Mouse (Mus musculus) forebrain, postnatal 0 days (tissue): Measurements from ENCODE around the gene D6Wsu163e. TPM values are rescaled to one million over a fixed set of nuclear protein-coding genes. Genes with fewer than 3 reads are reported as not detected.

Experiments used
- ATAC-seq: fragments of 200-750 bp; cut with Nextera tagmentation; 2 replicates; pipeline ENCODE4 v1.8.0; 2017; ENCODE audit warnings: mild to moderate bottlenecking, moderate library complexity
- DNase-seq: peaks from one replicate; pipeline ENCODE4 v3.0.0-alpha.2; 2015
- H3K27ac ChIP-seq: fragments of 300-500 bp; sonication (generic); 2 replicates; pipeline ENCODE4 v1.5.1; 2014; ENCODE audit warnings: low read depth, mild to moderate bottlenecking, antibody characterized with exemption, low read length, moderate library complexity, mixed read lengths
- H3K27me3 ChIP-seq: fragments of 300-500 bp; sonication (generic); 2 replicates; pipeline ENCODE4 v1.6.1; 2014; ENCODE audit warnings: mild to moderate bottlenecking, low read length, mixed read lengths; ENCODE audit not compliant: insufficient read depth
- H3K36me3 ChIP-seq: fragments of 300-500 bp; sonication (generic); 2 replicates; pipeline ENCODE4 v1.6.1; 2014; ENCODE audit warnings: mild to moderate bottlenecking, moderate library complexity; ENCODE audit not compliant: insufficient read depth
- H3K4me1 ChIP-seq: fragments of 300-500 bp; sonication (generic); 2 replicates; pipeline ENCODE4 v1.6.1; 2014; ENCODE audit warnings: antibody characterized with exemption; ENCODE audit not compliant: insufficient read depth
- H3K4me2 ChIP-seq: fragments of 300-500 bp; sonication (generic); 2 replicates; pipeline ENCODE4 v1.6.1; 2014; ENCODE audit warnings: low read depth, mild to moderate bottlenecking, moderate library complexity
- H3K4me3 ChIP-seq: fragments of 300-500 bp; sonication (generic); 2 replicates; pipeline ENCODE4 v1.5.1; 2014; ENCODE audit warnings: low read depth, low read length, mixed read lengths
- H3K9ac ChIP-seq: fragments of 300-500 bp; sonication (generic); 2 replicates; pipeline ENCODE4 v1.6.1; 2014; ENCODE audit warnings: mild to moderate bottlenecking
- H3K9me3 ChIP-seq: fragments of 300-500 bp; sonication (generic); 2 replicates; pipeline ENCODE4 v1.6.1; 2016; ENCODE audit warnings: low read length
- CTCF ChIP-seq: sonication (generic); IDR thresholded peaks from 2 replicates; pipeline ENCODE4 v1.5.1; 2016; ENCODE audit warnings: antibody characterized with exemption, control low read depth, low read depth
- WGBS: fragments of 180-500 bp; shearing (Covaris S2); extraction: QIAGEN DNeasy Blood & Tissue Kit; methylation state at CpG from one replicate; pipeline ENCODE4 v1.1.7; 2014; 5-methylcytosine and 5-hydroxymethylcytosine counted together
- polyA plus RNA-seq: library from polyadenylated mRNA; unstranded; fragments of >200 nt; fragmentation: Nextera tagmentation; extraction: Ambion mirVana; gene quantifications from 2 replicates; pipeline ENCODE4 v1.2.1, GENCODE M21; 2015
- total RNA-seq: library from RNA; depleted of rRNA; stranded (reverse); fragments of >200 nt; gene quantifications from 2 replicates; pipeline ENCODE4 v1.2.3, GENCODE M21; 2014

The D6Wsu163e gene
- total and polyA plus RNA-seq, 2 experiments from 2014 or later: 33.6 to 34.5 TPM

- TF ChIP-seq CTCF: no peak
- Histone ChIP-seq H3K9ac (no peak overlapping the region), H3K4me3 (no peak overlapping the region), H3K27me3 (no peaks in the 10 kb centered on the region), H3K9me3 (no peaks in the 10 kb centered on the region), H3K4me1 (no peaks in the 10 kb centered on the region), H3K4me2 (no peak overlapping the region), H3K27ac (no peak overlapping the region), H3K36me3 (peaks cover 45% of the 10 kb centered on the region)
- no peak for DNase-seq
- ATAC-seq: no peak
- 85% methylated on average over 9 of the region's 9 CpGs for WGBS
These were observed 23.7 kb downstream of the D6Wsu163e start for GRCm38 (mm10) chr6:126963426-126963825.

GRCm38 (mm10) chr6:126966241-126967026 is 26.7 kb downstream of the D6Wsu163e start:
- 90% methylated on average over 14 of the region's 14 CpGs for WGBS
- Histone ChIP-seq H3K9ac (no peak overlapping the region), H3K27me3 (no peaks in the 10 kb centered on the region), H3K27ac (no peak overlapping the region), H3K4me1 (no peaks in the 10 kb centered on the region), H3K9me3 (no peaks in the 10 kb centered on the region), H3K36me3 (peaks cover 57% of the 10 kb centered on the region), H3K4me2 (no peak overlapping the region), H3K4me3 (no peak overlapping the region)
- no peak for DNase-seq
- TF ChIP-seq CTCF: no peak
- no peak for ATAC-seq

- H3K4me1 ChIP-seq: no peaks in the 10 kb centered on the region
- 71% methylated on average over 5 of the region's 5 CpGs for WGBS
- no peaks in the 10 kb centered on the region for H3K27me3 ChIP-seq
- no peak overlapping the region for H3K4me3 ChIP-seq
- no peak overlapping the region for H3K27ac ChIP-seq
- no peak for ATAC-seq
- no peak for DNase-seq
- H3K4me2 ChIP-seq: no peak overlapping the region
- no peak for TF ChIP-seq CTCF
- H3K9me3 ChIP-seq: no peaks in the 10 kb centered on the region
- H3K36me3 ChIP-seq: no peaks in the 10 kb centered on the region; the same call in 1 of the 2 replicates
- H3K9ac ChIP-seq: no peak overlapping the region
These were observed 41.9 kb downstream of the D6Wsu163e start for GRCm38 (mm10) chr6:126981539-126982234.

GRCm38 (mm10) chr6:126993676-126994075 is 53.9 kb downstream of the D6Wsu163e start:
- no peaks in the 10 kb centered on the region for H3K27me3 ChIP-seq
- no peak for TF ChIP-seq CTCF
- no peaks in the 10 kb centered on the region for H3K9me3 ChIP-seq
- no peak overlapping the region for H3K4me3 ChIP-seq
- H3K27ac ChIP-seq: no peak overlapping the region
- DNase-seq (peak; percentile 54), ATAC-seq (peak; percentile 72)
- H3K4me1 ChIP-seq: no peaks in the 10 kb centered on the region
- no peaks in the 10 kb centered on the region for H3K36me3 ChIP-seq
- WGBS: 50% methylated on average over 2 of the region's 2 CpGs
- H3K9ac ChIP-seq: no peak overlapping the region
- H3K4me2 ChIP-seq: no peak overlapping the region

GRCm38 (mm10) chr6:126995494-126995893 is 55.7 kb downstream of the D6Wsu163e start:
- H3K36me3 ChIP-seq: no peaks in the 10 kb centered on the region
- no peak for TF ChIP-seq CTCF
- H3K9me3 ChIP-seq: no peaks in the 10 kb centered on the region
- H3K4me1 ChIP-seq: no peaks in the 10 kb centered on the region
- no peak overlapping the region for H3K27ac ChIP-seq
- no peak for DNase-seq
- ATAC-seq: no peak
- H3K4me3 ChIP-seq: no peak overlapping the region
- H3K9ac ChIP-seq: no peak overlapping the region
- no peaks in the 10 kb centered on the region for H3K27me3 ChIP-seq
- no peak overlapping the region for H3K4me2 ChIP-seq
- WGBS: 94% methylated on average over 3 of the region's 3 CpGs

- Histone ChIP-seq H3K27me3 (no peaks in the 10 kb centered on the region), H3K4me2 (no peak overlapping the region), H3K4me3 (no peak overlapping the region), H3K27ac (no peak overlapping the region), H3K4me1 (no peaks in the 10 kb centered on the region), H3K9me3 (no peaks in the 10 kb centered on the region), H3K9ac (no peak overlapping the region), H3K36me3 (no peaks in the 10 kb centered on the region)
- DNase-seq: no peak
- WGBS: 89% methylated on average over 5 of the region's 5 CpGs
- no peak for ATAC-seq
- TF ChIP-seq CTCF: no peak
These were observed 56.6 kb downstream of the D6Wsu163e start for GRCm38 (mm10) chr6:126996399-126996798.

- Histone ChIP-seq H3K4me2 (no peak overlapping the region), H3K27me3 (no peaks in the 10 kb centered on the region), H3K9ac (no peak overlapping the region), H3K4me1 (no peaks in the 10 kb centered on the region), H3K9me3 (no peaks in the 10 kb centered on the region), H3K36me3 (no peaks in the 10 kb centered on the region), H3K4me3 (no peak overlapping the region), H3K27ac (no peak overlapping the region)
- no peak for ATAC-seq
- TF ChIP-seq CTCF: no peak
- DNase-seq: no peak
- WGBS: 83% methylated on average over 3 of the region's 3 CpGs
These were observed 65.9 kb downstream of the D6Wsu163e start for GRCm38 (mm10) chr6:127005646-127006045.
